Mouse (Mus musculus): Measurements from ENCODE around the gene Glcci1.
"Not testable (repeated sequence)": the region's sequence is repeated elsewhere in the genome, so short reads cannot be mapped to it uniquely, and the experiment has no call there.

Gene Glcci1

DNA sequence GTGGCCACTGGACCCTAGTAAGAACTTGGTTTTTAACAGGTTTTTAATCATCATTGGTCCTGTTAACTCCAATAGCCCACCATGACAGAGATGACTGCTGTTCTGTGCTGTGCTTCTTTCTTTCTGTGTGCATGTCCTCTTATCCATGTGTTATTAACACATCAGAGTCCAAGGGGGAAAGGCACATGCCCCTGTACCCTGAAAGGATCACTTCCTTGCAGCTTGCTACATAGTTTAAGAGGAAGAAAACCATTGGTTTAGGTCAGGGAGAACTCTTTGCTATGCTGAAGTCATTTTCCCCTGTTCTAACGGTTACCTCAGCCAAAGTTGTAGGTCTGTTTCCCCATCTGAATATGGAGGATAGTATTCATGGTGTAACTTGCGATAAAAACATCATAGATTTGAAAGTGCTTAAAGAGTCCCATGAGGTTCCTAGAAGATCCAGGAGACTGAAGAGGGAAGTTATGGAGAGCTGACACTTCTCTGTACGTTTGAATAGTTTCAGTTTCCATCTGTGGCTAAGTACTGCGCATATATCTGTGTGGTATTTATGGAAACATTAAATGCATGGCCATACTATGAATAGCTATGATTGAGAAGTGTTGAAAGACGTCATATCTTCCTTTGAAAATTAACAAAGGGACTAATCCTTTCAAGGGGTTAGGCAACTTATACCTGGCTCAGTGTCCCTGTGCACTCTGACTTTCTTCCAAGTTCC is 14.1 kb upstream of the Glcci1 start:
- no peak for DNase-seq (ENCODE audit: low spot score)

GRCm38 (mm10) chr6:8495827-8496222 is 13.6 kb upstream of the Glcci1 start:
- no peak for DNase-seq (ENCODE audit: low spot score)

GRCm38 (mm10) chr6:8497234-8497867 is 12.0 kb upstream of the Glcci1 start:
- no peak for DNase-seq (ENCODE audit: low spot score)

DNA sequence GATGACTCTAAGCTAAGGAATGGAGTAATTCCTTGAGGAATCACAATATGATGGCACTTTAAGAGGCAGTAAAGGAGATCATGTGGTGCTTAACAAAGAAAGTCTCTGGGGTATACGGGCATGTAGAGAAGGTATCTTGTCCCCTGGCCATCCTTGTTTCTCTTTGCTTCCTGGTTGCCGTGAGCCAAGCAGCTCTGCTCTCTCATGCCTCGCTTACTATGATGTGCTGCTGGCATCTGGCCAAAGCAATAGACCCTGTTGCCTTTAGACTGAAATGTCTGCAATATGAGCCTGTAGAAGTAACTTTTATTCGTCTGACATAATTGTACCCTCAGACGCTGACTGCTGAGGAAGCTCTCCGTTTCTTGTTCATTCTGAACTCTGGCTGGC is 11.5 kb upstream of the Glcci1 start:
- DNase-seq (ENCODE audit: low spot score): no peak

GRCm38 (mm10) chr6:8498961-8499360 is 10.4 kb upstream of the Glcci1 start:
- no peak for DNase-seq (ENCODE audit: low spot score)

GRCm38 (mm10) chr6:8503953-8504352 is 5.4 kb upstream of the Glcci1 start:
- no peak for DNase-seq (ENCODE audit: low spot score)

- DNase-seq (ENCODE audit: low spot score): no peak
These were observed 4.7 kb upstream of the Glcci1 start for GRCm38 (mm10) chr6:8504521-8505228.

- no peak for DNase-seq (ENCODE audit: low spot score)
These were observed 2.8 kb upstream of the Glcci1 start for GRCm38 (mm10) chr6:8506631-8507030.

DNA sequence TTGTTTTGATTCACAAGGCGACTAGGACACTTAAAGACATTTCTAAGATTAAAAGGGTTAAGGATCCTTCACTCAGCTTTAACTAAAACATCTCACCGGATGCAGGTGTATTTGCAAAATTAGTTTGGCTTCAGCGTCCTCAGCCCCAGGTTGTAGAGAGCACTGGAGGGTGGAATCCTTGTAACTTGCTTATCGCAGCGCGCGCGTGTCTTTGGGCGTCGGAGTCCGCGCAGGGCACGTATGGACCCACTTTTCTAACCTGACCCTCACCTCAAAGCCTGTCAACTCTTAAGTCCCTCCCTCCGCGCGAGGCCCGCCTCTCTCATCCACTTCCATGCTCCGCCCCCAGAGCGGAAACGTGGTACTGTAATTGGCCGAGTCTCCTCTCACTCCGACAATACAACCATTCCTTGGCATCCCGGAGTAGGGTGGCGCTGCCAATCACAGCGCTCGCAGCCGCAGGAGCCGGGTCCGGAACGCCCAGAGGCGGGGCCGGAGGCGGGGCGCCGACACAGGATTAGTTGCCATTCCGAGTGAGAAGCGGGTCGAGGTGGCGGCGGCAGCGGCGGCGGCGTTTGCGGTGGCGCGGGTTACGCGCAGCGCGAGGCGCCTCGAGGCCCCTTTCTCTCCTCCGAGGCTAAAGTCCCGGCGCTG is 390 bp upstream of the Glcci1 start:
- DNase-seq (ENCODE audit: low spot score): peak; percentile 99

GRCm38 (mm10) chr6:8509961-8510863 is 812 bp downstream of the Glcci1 start:
- peak; percentile 39 for DNase-seq (ENCODE audit: low spot score)

DNA sequence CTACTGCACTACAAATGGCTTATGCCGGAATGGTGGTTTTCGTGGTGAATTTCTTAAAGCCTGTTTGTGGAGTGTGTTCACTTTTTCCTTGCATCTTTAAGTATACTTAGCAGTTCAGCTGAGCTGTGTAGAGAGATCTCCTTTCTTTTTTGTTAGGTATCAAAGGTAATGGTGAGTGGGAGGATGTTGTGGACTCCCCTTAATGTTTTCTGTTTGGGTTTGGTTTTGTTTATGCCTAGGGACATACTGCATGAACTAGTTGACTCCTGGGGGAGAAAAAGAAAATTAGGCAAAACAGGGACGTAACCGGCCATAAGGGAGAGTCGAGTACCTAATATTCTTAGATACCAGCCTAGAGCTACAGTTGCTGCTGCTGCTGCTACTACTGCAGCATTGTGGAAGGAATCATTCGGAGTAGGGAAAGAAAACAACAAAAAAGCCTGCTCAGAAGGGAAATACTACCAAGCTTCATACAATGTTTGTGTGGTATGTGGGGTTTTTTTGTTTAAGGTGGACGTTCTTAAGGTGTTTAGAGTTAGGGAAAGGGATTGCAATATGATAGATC is 1.5 kb downstream of the Glcci1 start:
- no peak for DNase-seq (ENCODE audit: low spot score)

DNA sequence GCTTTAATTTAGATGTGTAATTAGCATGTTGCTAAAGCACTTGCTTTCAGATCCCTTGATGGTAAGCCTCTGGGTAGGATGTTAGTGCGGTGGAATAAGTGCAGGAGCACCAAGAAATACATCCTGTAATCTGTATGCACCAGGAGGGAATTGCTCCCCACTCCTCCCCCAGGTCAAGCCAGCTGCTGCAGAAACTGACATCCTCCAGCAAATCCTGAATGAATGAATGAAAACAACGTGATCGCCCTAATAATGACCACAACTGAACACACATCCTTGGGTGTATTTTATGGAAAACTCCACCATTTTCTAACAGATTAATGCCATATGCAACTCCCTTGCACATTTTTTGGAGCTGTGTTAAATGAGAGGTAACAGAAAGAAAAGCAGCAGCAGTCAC is 2.0 kb downstream of the Glcci1 start:
- no peak for DNase-seq (ENCODE audit: low spot score)

- DNase-seq (ENCODE audit: low spot score): no peak
These were observed 3.0 kb downstream of the Glcci1 start for GRCm38 (mm10) chr6:8512416-8512815.

GRCm38 (mm10) chr6:8519687-8520086 is 10.3 kb downstream of the Glcci1 start:
- DNase-seq (ENCODE audit: low spot score): no peak

DNA sequence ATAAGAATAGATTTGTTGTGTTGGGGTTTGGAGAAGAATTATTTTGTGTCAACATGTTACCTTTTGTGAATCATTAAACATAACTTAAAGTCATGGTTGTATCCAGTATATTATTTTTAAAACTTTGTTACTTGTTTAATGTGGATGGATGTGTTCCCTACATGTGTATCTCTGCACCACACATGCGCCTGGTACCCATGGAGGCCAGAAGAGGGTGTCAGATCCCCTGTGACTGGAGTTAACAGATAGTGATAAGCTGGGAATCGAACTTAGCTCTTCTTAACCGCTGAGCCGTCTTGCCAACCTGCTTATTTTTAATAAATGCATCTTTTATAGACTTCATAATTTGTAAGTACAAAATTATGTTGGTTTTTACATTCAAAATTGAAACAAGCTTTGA is 11.8 kb downstream of the Glcci1 start:
- no peak for DNase-seq (ENCODE audit: low spot score)

- DNase-seq (ENCODE audit: low spot score): no peak
These were observed 15.3 kb downstream of the Glcci1 start for GRCm38 (mm10) chr6:8524717-8525116.

DNA sequence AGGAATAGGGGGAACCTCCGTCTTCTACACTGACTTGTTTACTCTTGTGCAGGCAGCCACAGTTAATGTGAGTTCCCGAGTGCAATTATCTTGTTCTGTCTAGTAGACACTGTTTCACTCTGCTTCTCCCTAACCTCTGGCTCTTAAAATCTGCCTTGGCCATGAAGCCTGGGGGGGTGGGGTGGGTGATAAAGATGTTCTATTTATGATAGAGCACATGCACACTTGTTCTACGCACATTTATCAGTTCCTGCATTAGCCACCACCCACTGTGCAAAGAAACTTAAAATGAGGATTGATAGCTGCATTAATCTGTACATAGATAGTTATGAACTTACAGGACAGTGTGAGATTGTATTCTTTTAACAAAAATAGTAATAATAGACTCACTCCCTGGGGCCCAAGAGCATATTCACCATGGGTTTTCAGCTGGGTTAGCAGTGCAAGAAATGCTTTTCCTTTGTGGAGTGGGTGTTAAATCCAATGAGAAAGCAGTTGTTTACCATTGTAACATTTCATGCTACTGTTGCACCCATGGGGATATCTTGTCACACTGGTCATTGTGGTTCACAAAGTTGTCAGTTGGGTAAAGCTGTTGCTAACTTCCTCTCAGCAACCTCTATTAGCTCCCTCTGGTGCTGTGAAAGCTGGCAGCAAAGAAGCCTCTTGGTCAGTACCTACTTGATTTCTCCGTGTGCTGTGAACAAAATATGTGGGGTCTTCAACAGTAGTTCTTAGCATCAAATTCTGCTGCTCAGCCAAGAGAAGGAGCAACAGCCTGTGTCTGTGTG is 21.9 kb downstream of the Glcci1 start:
- DNase-seq (ENCODE audit: low spot score): no peak

- DNase-seq (ENCODE audit: low spot score): no peak
These were observed 27.5 kb downstream of the Glcci1 start for GRCm38 (mm10) chr6:8536944-8537343.

DNA sequence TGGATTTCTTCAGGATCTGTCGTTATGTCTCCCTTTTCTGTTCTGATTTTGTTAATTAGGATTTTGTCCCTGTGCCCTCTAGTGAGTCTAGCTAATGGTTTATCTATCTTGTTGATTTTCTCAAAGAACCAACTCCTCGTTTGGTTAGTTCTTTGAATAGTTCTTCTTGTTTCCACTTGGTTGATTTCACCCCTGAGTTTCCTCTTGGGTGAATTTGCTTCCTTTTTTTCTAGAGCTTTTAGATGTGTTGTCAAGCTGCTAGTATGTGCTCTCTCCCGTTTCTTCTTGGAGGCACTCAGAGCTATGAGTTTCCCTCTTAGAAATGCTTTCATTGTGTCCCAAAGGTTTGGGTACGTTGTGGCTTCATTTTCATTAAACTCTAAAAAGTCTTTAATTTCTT is 32.1 kb downstream of the Glcci1 start:
- DNase-seq (ENCODE audit: low spot score): not testable (repeated sequence)

DNA sequence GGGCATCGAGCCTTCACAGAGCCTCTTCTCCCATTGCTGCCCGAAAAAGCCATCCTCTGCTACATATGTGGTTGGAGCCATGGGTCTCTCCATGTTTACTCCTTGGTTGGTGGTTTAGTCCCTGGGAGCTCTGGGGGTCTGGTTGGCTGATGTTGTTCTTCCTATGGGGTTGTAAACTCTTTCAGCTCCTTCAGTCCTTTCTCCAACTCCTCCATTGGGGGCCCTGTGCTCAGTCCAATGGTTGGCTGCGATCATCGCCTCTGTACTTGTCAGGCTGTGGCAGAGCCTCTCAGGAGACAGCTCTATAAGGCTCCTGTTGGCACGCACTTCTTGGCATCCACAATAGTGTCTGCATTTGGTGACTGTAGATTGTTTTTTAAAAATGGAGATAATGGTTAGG is 35.4 kb downstream of the Glcci1 start:
- no peak for DNase-seq (ENCODE audit: low spot score)

GRCm38 (mm10) chr6:8545780-8546179 is 36.4 kb downstream of the Glcci1 start:
- DNase-seq (ENCODE audit: low spot score): no peak
